Mouse (Mus musculus) ES-E14 (cell line): ENCODE results near the gene Mt1. TPM values are rescaled to one million over a fixed set of nuclear protein-coding genes. Genes with fewer than 3 reads are reported as not detected.

Source experiments
- DNase-seq: peaks from one replicate; pipeline ENCODE4 v3.0.0-alpha.2; 2013; ENCODE audit warnings: low read depth, low spot score
- H3K27ac ChIP-seq: 2 replicates; pipeline ENCODE4 v1.5.1; 2012; ENCODE audit warnings: low read depth, mild to moderate bottlenecking, low read length, moderate library complexity, mixed read lengths; ENCODE audit not compliant: poor library complexity, insufficient read depth, severe bottlenecking
- H3K36me3 ChIP-seq: 2 replicates; pipeline ENCODE4 v1.6.1; 2012; ENCODE audit warnings: mild to moderate bottlenecking, low read length, moderate library complexity, mixed read lengths; ENCODE audit not compliant: control insufficient read depth, poor library complexity, insufficient read depth, severe bottlenecking
- H3K4me1 ChIP-seq, 2 experiments: fragments of 150-350 bp in 1 of 2; sonication (generic) in 1 of 2; 2 replicates each; pipeline ENCODE4 v1.6.1; 2012; ENCODE audit warnings: low read length in 2 of 2, mild to moderate bottlenecking in 1 of 2, mixed read lengths in 1 of 2; ENCODE audit not compliant: control insufficient read depth in 2 of 2, insufficient read depth in 2 of 2, poor library complexity in 1 of 2
- H3K4me3 ChIP-seq, 2 experiments: fragments of 150-350 bp in 1 of 2; sonication (generic) in 1 of 2; 2 replicates each; pipeline ENCODE4 v1.5.1; 2012; ENCODE audit warnings: low read length in 2 of 2, low read depth in 1 of 2, mild to moderate bottlenecking in 1 of 2, mixed read lengths in 1 of 2; ENCODE audit not compliant: insufficient read depth in 1 of 2, poor library complexity in 1 of 2, severe bottlenecking in 1 of 2
- H3K9ac ChIP-seq: 2 replicates; pipeline ENCODE4 v1.6.1; 2012; ENCODE audit warnings: low read depth, mild to moderate bottlenecking, low read length, mixed read lengths; ENCODE audit not compliant: poor library complexity, insufficient read depth, severe bottlenecking
- H3K9me3 ChIP-seq: fragments of 150-350 bp; sonication (generic); 2 replicates; pipeline ENCODE4 v1.6.1; 2012; ENCODE audit warnings: low read depth, mild to moderate bottlenecking, low read length; ENCODE audit not compliant: control insufficient read depth, insufficient read depth
- CHD2 ChIP-seq: IDR thresholded peaks from 2 replicates; pipeline ENCODE4 v1.6.1; 2014; ENCODE audit warnings: mild to moderate bottlenecking, low read depth, low read length, inconsistent platforms
- HCFC1 ChIP-seq: IDR thresholded peaks from 2 replicates; pipeline ENCODE4 v1.6.1; 2012; ENCODE audit warnings: low read length, inconsistent platforms, borderline replicate concordance; ENCODE audit not compliant: insufficient read depth
- MAFK ChIP-seq: IDR thresholded peaks from 2 replicates; pipeline ENCODE4 v1.6.1; 2014; ENCODE audit warnings: mild to moderate bottlenecking, low read depth, low read length, inconsistent platforms; ENCODE audit not compliant: insufficient read depth
- ZC3H11A ChIP-seq: IDR thresholded peaks from 2 replicates; pipeline ENCODE4 v1.6.1; 2012; ENCODE audit warnings: low read depth, mild to moderate bottlenecking, inconsistent platforms, low read length, borderline replicate concordance
- ZNF384 ChIP-seq: IDR thresholded peaks from 2 replicates; pipeline ENCODE4 v1.6.1; 2012; ENCODE audit warnings: low read depth, low read length, inconsistent platforms
- in situ Hi-C, 2 experiments: fragments of 600-800 bp; cut with MboI; formaldehyde crosslinking; loops; one replicate each; pipeline ENCODE4 v1.15.1; 2025; ENCODE audit warnings: low sequenced_read_pairs in 2 of 2, inconsistent platforms in 1 of 2; ENCODE audit not compliant: unreplicated experiment in 2 of 2
- total RNA-seq: library from RNA; depleted of rRNA; stranded (reverse); fragments of 300-350 nt; gene quantifications from 2 replicates; pipeline ENCODE4 v1.2.3, GENCODE M21; 2012

Mt1 gene
- total RNA-seq, 1 experiment, result 332 TPM

- no peaks in the 10 kb centered on the region for H3K9me3 ChIP-seq
- no peak overlapping the region for H3K27ac ChIP-seq
- DNase-seq, result no peak
- H3K4me1 ChIP-seq, result no peaks in the 10 kb centered on the region
- TF ChIP-seq ZC3H11A (no peak), ZNF384 (no peak), CHD2 (no peak), MAFK (no peak), HCFC1 (no peak)
- H3K36me3 ChIP-seq, result no peaks in the 10 kb centered on the region
- no peak overlapping the region for H3K4me3 ChIP-seq
- no peak overlapping the region for H3K9ac ChIP-seq
- in situ Hi-C loops, result loop anchor here (10.0 to 25.0 kb wide), 4 partner anchors 544 to 1169 kb away; partner anchors contain the start of gene Ces1a (in 1 of the 2)
Measured at GRCm38 (mm10) chr8:94206256-94206655, 27.4 kb downstream of the Mt1 start.

GRCm38 (mm10) chr8:94207491-94207890 is 28.6 kb downstream of the Mt1 start:
- no peak for TF ChIP-seq ZNF384
- TF ChIP-seq HCFC1, result no peak
- no peak for TF ChIP-seq MAFK
- TF ChIP-seq ZC3H11A, result no peak
- no peak for TF ChIP-seq CHD2
- in situ Hi-C loops, result loop anchor here (10.0 to 25.0 kb wide), 4 partner anchors 545 to 1170 kb away; partner anchors contain the start of gene Ces1a (in 1 of the 2)
- no peaks in the 10 kb centered on the region for H3K9me3 ChIP-seq

GRCm38 (mm10) chr8:94209639-94210038 is 30.8 kb downstream of the Mt1 start:
- H3K4me3 ChIP-seq, result no peak overlapping the region
- in situ Hi-C loops, result loop anchor here (10.0 to 25.0 kb wide), 4 partner anchors 547 to 1172 kb away; partner anchors contain the start of gene Ces1a (in 1 of the 2)
- H3K9ac ChIP-seq, result no peak overlapping the region
- H3K27ac ChIP-seq, result no peak overlapping the region
- H3K4me1 ChIP-seq, result no peaks in the 10 kb centered on the region
- no peaks in the 10 kb centered on the region for H3K36me3 ChIP-seq
- no peak for DNase-seq
- no peaks in the 10 kb centered on the region for H3K9me3 ChIP-seq
- TF ChIP-seq ZNF384 (no peak), CHD2 (no peak), ZC3H11A (no peak), MAFK (no peak), HCFC1 (no peak)

More at GRCm38 (mm10) chr8:94207491-94207890, 28.6 kb downstream of the Mt1 start:
- Histone ChIP-seq H3K36me3 (no peaks in the 10 kb centered on the region), H3K4me3 (no peak overlapping the region), H3K27ac (no peak overlapping the region), H3K9ac (no peak overlapping the region), H3K4me1 (no peaks in the 10 kb centered on the region)
- no peak for DNase-seq

- in situ Hi-C loops, result loop anchor here (25.0 kb wide), 3 partner anchors 548 to 1173 kb away; partner anchors contain the start of gene Ces1a (in 1 of the 2)
- Histone ChIP-seq H3K9ac (no peak overlapping the region), H3K36me3 (no peaks in the 10 kb centered on the region), H3K9me3 (no peaks in the 10 kb centered on the region), H3K4me3 (no peak overlapping the region), H3K27ac (no peak overlapping the region), H3K4me1 (peaks cover 0 to 2% of the 10 kb centered on the region in 2 experiments; a peak in 2 of 4 replicates)
- TF ChIP-seq CHD2 (no peak), HCFC1 (no peak), MAFK (no peak), ZC3H11A (no peak), ZNF384 (no peak)
- no peak for DNase-seq
Measured at GRCm38 (mm10) chr8:94210225-94210624, 31.3 kb downstream of the Mt1 start.
